Mouse (Mus musculus): ENCODE data around the gene Tnp2. TPM values are rescaled to one million over a fixed set of nuclear protein-coding genes. Genes with fewer than 3 reads are reported as not detected.

The Tnp2 gene
- polyA plus RNA-seq, 1 experiment from 2014 or later: not detected

DNA sequence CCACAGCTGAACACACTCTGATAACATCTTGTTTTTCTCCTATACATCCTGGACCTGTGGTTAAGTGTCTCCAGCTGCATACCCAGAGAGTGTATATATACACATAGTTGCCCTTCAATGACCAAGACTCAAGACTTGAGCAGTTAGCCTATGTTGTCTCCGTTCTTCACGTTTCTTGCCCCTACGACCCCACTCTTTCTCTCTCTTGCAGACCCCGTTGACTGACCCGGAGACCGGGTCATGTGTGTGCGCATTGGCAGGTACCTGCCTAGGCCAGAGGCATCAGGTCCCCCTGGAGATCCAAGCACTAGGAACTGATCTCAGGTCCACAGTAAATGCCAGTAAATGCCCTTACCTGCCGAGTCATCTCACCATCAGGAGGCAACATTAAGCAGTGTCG, 38.8 kb upstream of the Tnp2 start:
- Histone ChIP-seq H3K4me2 (ENCODE audit: low read depth, low read length, severe bottlenecking) (no peak overlapping the region), H3K36me3 (ENCODE audit: control insufficient read depth, insufficient read depth, low read length) (no peaks in the 10 kb centered on the region), H3K4me1 (replicated peaks; ENCODE audit: control insufficient read depth, insufficient read depth, low read length) (no peaks in the 10 kb centered on the region), H3K9me3 (ENCODE audit: control insufficient read depth, low read length) (no peaks in the 10 kb centered on the region), H3K27me3 (ENCODE audit: control insufficient read depth, insufficient read depth, low read length) (no peaks in the 10 kb centered on the region), H3K27ac (ENCODE audit: low read depth, low read length) (no peak overlapping the region), H3K4me3 (ENCODE audit: low read depth, low read length) (no peak overlapping the region), H3K9ac (ENCODE audit: low read length) (no peak overlapping the region)
- no peak for DNase-seq (ENCODE audit: low spot score)
- no peak for ATAC-seq (replicated peaks; ENCODE audit: low FRiP score)
- WGBS: 91% methylated on average over 9 of the region's 9 CpGs

GRCm38 (mm10) chr16:10825840-10826239, 37.4 kb upstream of the Tnp2 start:
- 87% methylated on average over 4 of the region's 4 CpGs for WGBS
- no peak overlapping the region for H3K4me2 ChIP-seq (ENCODE audit: low read depth, low read length, severe bottlenecking)
- H3K27me3 ChIP-seq (ENCODE audit: control insufficient read depth, insufficient read depth, low read length): no peaks in the 10 kb centered on the region
- H3K4me1 ChIP-seq (replicated peaks; ENCODE audit: control insufficient read depth, insufficient read depth, low read length): no peaks in the 10 kb centered on the region
- H3K9ac ChIP-seq (ENCODE audit: low read length): no peak overlapping the region
- no peaks in the 10 kb centered on the region for H3K36me3 ChIP-seq (ENCODE audit: control insufficient read depth, insufficient read depth, low read length)
- no peak overlapping the region for H3K27ac ChIP-seq (ENCODE audit: low read depth, low read length)
- H3K4me3 ChIP-seq (ENCODE audit: low read depth, low read length): no peak overlapping the region
- DNase-seq (ENCODE audit: low spot score) (no peak), ATAC-seq (replicated peaks; ENCODE audit: low FRiP score) (no peak)
- no peaks in the 10 kb centered on the region for H3K9me3 ChIP-seq (ENCODE audit: control insufficient read depth, low read length)

DNA sequence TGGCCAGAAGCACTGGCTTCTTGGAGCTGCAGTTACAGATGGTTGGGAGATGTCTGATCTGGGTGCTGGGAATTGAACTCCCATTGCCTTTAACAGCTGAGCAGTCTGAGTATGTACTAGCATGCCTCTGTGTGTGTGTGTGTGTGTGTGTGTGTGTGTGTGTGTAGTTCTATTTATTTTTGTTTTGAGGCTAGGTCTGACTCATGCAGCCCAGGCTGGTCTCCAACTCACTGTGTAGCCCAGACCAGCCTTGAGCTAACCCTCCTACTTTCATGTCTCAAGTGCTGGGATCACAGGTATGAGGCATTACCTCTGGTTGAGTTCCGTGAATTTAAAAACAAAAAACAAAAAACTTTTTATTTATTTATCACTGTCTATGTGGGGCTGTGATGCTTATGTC, 36.1 kb upstream of the Tnp2 start:
- Histone ChIP-seq H3K9ac (ENCODE audit: low read length) (no peak overlapping the region), H3K36me3 (ENCODE audit: control insufficient read depth, insufficient read depth, low read length) (no peaks in the 10 kb centered on the region), H3K4me3 (ENCODE audit: low read depth, low read length) (no peak overlapping the region), H3K27ac (ENCODE audit: low read depth, low read length) (no peak overlapping the region), H3K4me2 (ENCODE audit: low read depth, low read length, severe bottlenecking) (no peak overlapping the region), H3K4me1 (replicated peaks; ENCODE audit: control insufficient read depth, insufficient read depth, low read length) (no peaks in the 10 kb centered on the region), H3K9me3 (ENCODE audit: control insufficient read depth, low read length) (no peaks in the 10 kb centered on the region), H3K27me3 (ENCODE audit: control insufficient read depth, insufficient read depth, low read length) (no peaks in the 10 kb centered on the region)
- WGBS: 84% methylated on average over 1 of the region's 1 CpGs
- DNase-seq (ENCODE audit: low spot score): no peak
- no peak for ATAC-seq (replicated peaks; ENCODE audit: low FRiP score)

DNA sequence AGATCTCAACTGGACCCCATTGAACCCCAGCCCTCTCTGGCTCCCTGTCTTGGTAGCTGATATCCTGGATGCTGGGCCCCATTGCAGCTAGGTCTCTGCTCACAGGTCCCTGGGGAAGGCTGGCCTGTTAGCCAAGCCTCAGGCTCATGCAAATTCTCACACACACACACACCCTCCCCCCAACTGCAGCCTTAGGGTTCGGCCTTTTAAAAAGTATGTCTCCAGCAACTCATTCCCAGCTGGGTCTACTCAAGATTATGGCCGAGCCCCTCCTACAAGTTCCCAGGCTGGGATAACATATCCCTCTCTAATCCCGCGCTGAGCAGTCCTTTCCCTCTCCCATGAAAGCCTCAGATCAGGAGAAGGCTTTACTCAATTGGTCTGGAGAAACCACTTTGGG, 32.9 kb upstream of the Tnp2 start:
- Histone ChIP-seq H3K9ac (ENCODE audit: low read length) (no peak overlapping the region), H3K9me3 (ENCODE audit: control insufficient read depth, low read length) (no peaks in the 10 kb centered on the region)

GRCm38 (mm10) chr16:10819966-10820365, 31.5 kb upstream of the Tnp2 start:
- Histone ChIP-seq H3K9me3 (ENCODE audit: control insufficient read depth, low read length) (no peaks in the 10 kb centered on the region), H3K36me3 (ENCODE audit: control insufficient read depth, insufficient read depth, low read length) (no peaks in the 10 kb centered on the region), H3K4me3 (ENCODE audit: low read depth, low read length) (no peak overlapping the region), H3K27ac (ENCODE audit: low read depth, low read length) (no peak overlapping the region), H3K9ac (ENCODE audit: low read length) (no peak overlapping the region), H3K27me3 (ENCODE audit: control insufficient read depth, insufficient read depth, low read length) (no peaks in the 10 kb centered on the region), H3K4me2 (ENCODE audit: low read depth, low read length, severe bottlenecking) (no peak overlapping the region), H3K4me1 (replicated peaks; ENCODE audit: control insufficient read depth, insufficient read depth, low read length) (no peaks in the 10 kb centered on the region)
- DNase-seq (ENCODE audit: low spot score) (no peak), ATAC-seq (replicated peaks; ENCODE audit: low FRiP score) (no peak)
- whole genome bisulfite sequencing: 74% methylated on average over 3 of the region's 3 CpGs

More for the DNA sequence above, 32.9 kb upstream of the Tnp2 start:
- no peaks in the 10 kb centered on the region for H3K4me1 ChIP-seq (replicated peaks; ENCODE audit: control insufficient read depth, insufficient read depth, low read length)
- no peak overlapping the region for H3K27ac ChIP-seq (ENCODE audit: low read depth, low read length)
- 70% methylated on average over 4 of the region's 4 CpGs for WGBS
- no peak overlapping the region for H3K4me2 ChIP-seq (ENCODE audit: low read depth, low read length, severe bottlenecking)
- no peak for ATAC-seq (replicated peaks; ENCODE audit: low FRiP score)
- no peaks in the 10 kb centered on the region for H3K27me3 ChIP-seq (ENCODE audit: control insufficient read depth, insufficient read depth, low read length)
- no peak overlapping the region for H3K4me3 ChIP-seq (ENCODE audit: low read depth, low read length)
- H3K36me3 ChIP-seq (ENCODE audit: control insufficient read depth, insufficient read depth, low read length): no peaks in the 10 kb centered on the region
- DNase-seq (ENCODE audit: low spot score): no peak

DNA sequence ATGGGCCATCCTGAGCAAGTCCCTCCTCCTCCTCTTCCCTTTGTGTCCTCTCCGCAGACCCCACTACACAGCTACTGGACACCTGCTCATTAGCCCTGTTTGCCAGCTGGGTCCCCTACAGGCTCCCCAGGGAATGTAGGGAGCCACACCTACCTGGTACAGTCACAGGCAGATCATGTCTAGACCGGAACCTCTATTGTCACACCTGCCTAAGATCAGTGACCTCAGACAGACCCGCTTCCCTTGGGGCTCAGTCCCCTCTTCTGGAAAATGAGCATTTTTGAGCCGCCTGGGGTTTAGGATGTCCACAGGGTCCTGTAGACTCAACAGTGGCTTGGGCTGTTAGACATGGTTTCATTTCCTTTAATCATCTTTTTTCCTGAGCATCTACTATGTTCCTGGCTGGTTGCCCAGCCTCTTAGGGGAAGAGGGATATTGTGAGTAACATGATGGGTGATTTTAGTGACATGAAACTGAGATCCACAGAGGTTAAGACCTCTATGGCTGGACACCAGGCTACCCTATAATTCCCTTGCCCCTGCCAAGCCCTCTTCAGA, 30.2 kb upstream of the Tnp2 start:
- no peak for ATAC-seq (replicated peaks; ENCODE audit: low FRiP score)
- DNase-seq (ENCODE audit: low spot score): no peak
- Histone ChIP-seq H3K36me3 (ENCODE audit: control insufficient read depth, insufficient read depth, low read length) (no peaks in the 10 kb centered on the region), H3K27ac (ENCODE audit: low read depth, low read length) (no peak overlapping the region), H3K27me3 (ENCODE audit: control insufficient read depth, insufficient read depth, low read length) (no peaks in the 10 kb centered on the region), H3K4me2 (ENCODE audit: low read depth, low read length, severe bottlenecking) (no peak overlapping the region), H3K4me1 (replicated peaks; ENCODE audit: control insufficient read depth, insufficient read depth, low read length) (no peaks in the 10 kb centered on the region), H3K9me3 (ENCODE audit: control insufficient read depth, low read length) (no peaks in the 10 kb centered on the region), H3K4me3 (ENCODE audit: low read depth, low read length) (no peak overlapping the region), H3K9ac (ENCODE audit: low read length) (no peak overlapping the region)
- 80% methylated on average over 4 of the region's 4 CpGs for WGBS

DNA sequence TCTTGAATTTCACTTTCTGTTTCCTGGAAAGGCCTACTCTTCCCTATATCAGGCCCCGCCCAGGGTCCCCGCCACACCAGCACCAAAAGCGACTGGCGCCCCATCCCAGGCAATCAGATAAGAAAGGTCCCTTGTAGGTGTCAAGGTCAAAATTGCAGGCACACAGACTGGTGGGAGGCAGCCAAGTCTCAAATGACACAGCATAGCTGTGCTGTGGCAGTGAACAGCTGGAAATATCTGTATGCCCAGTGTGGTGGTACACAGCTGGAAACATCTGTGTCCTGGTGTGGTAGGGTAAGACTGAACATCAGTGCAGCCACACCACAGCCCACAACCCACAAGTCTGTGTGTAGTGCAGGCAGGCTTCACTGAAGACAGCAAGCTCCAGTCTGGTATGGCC, 26.4 kb upstream of the Tnp2 start:
- 93% methylated on average over 4 of the region's 4 CpGs for WGBS
- Histone ChIP-seq H3K27ac (ENCODE audit: low read depth, low read length) (no peak overlapping the region), H3K4me3 (ENCODE audit: low read depth, low read length) (no peak overlapping the region), H3K4me2 (ENCODE audit: low read depth, low read length, severe bottlenecking) (no peak overlapping the region), H3K27me3 (ENCODE audit: control insufficient read depth, insufficient read depth, low read length) (no peaks in the 10 kb centered on the region), H3K9me3 (ENCODE audit: control insufficient read depth, low read length) (no peaks in the 10 kb centered on the region), H3K36me3 (ENCODE audit: control insufficient read depth, insufficient read depth, low read length) (no peaks in the 10 kb centered on the region), H3K4me1 (replicated peaks; ENCODE audit: control insufficient read depth, insufficient read depth, low read length) (no peaks in the 10 kb centered on the region), H3K9ac (ENCODE audit: low read length) (no peak overlapping the region)
- no peak for ATAC-seq (replicated peaks; ENCODE audit: low FRiP score)
- DNase-seq (ENCODE audit: low spot score): no peak

- Histone ChIP-seq H3K9ac (ENCODE audit: low read length) (no peak overlapping the region), H3K9me3 (ENCODE audit: control insufficient read depth, low read length) (no peaks in the 10 kb centered on the region), H3K4me2 (ENCODE audit: low read depth, low read length, severe bottlenecking) (no peak overlapping the region), H3K36me3 (ENCODE audit: control insufficient read depth, insufficient read depth, low read length) (no peaks in the 10 kb centered on the region), H3K27me3 (ENCODE audit: control insufficient read depth, insufficient read depth, low read length) (no peaks in the 10 kb centered on the region), H3K27ac (ENCODE audit: low read depth, low read length) (no peak overlapping the region), H3K4me1 (replicated peaks; ENCODE audit: control insufficient read depth, insufficient read depth, low read length) (no peaks in the 10 kb centered on the region), H3K4me3 (ENCODE audit: low read depth, low read length) (no peak overlapping the region)
- 80% methylated on average over 4 of the region's 4 CpGs for WGBS
- no peak for ATAC-seq (replicated peaks; ENCODE audit: low FRiP score)
- no peak for DNase-seq (ENCODE audit: low spot score)
Measured at GRCm38 (mm10) chr16:10813726-10814125, 25.3 kb upstream of the Tnp2 start.

GRCm38 (mm10) chr16:10812865-10813371, 24.5 kb upstream of the Tnp2 start, which contains the start of gene Gm11172:
Gene Gm11172, plus strand, starts transcription at chr16:10812915.
- DNase-seq (ENCODE audit: low spot score): no peak
- H3K9ac ChIP-seq (ENCODE audit: low read length): no peak within 1 kb of the TSS
- no peaks in the 10 kb centered on the region for H3K36me3 ChIP-seq (ENCODE audit: control insufficient read depth, insufficient read depth, low read length)
- H3K4me3 ChIP-seq (ENCODE audit: low read depth, low read length): no peak within 1 kb of the TSS
- H3K9me3 ChIP-seq (ENCODE audit: control insufficient read depth, low read length): no peaks in the 10 kb centered on the region
- WGBS: 95% methylated on average over 2 of the region's 2 CpGs
- no peaks in the 10 kb centered on the region for H3K4me1 ChIP-seq (replicated peaks; ENCODE audit: control insufficient read depth, insufficient read depth, low read length)
- ATAC-seq (replicated peaks; ENCODE audit: low FRiP score): no peak
- H3K4me2 ChIP-seq (ENCODE audit: low read depth, low read length, severe bottlenecking): no peak within 1 kb of the TSS
- H3K27ac ChIP-seq (ENCODE audit: low read depth, low read length): no peak within 1 kb of the TSS
- H3K27me3 ChIP-seq (ENCODE audit: control insufficient read depth, insufficient read depth, low read length): no peaks in the 10 kb centered on the region
